Mouse (Mus musculus) adrenal gland, postnatal 36 days (tissue): ENCODE data around the gene Shbg. TPM values are rescaled to one million over a fixed set of nuclear protein-coding genes. Genes with fewer than 3 reads are reported as not detected.

Source experiments
- DNase-seq, 2 experiments: peaks; one replicate each; pipeline ENCODE4 v3.0.0; 2021; ENCODE audit warnings: mixed read lengths in 1 of 2
- long read RNA-seq, 2 experiments: library from polyadenylated mRNA; stranded (forward); transcript quantifications; one replicate each; pipeline ENCODE4 v2.0.0; 2021; ENCODE audit warnings: borderline sequencing depth in 2 of 2
- total RNA-seq, 2 experiments: library from RNA; stranded (reverse); gene quantifications; 2 replicates each; pipeline ENCODE4 v1.2.3; 2021

Gene Shbg
- not detected for total RNA-seq
- long read RNA-seq, experiment 1, result 0 reads
- long read RNA-seq, experiment 2, result 0 reads

DNA sequence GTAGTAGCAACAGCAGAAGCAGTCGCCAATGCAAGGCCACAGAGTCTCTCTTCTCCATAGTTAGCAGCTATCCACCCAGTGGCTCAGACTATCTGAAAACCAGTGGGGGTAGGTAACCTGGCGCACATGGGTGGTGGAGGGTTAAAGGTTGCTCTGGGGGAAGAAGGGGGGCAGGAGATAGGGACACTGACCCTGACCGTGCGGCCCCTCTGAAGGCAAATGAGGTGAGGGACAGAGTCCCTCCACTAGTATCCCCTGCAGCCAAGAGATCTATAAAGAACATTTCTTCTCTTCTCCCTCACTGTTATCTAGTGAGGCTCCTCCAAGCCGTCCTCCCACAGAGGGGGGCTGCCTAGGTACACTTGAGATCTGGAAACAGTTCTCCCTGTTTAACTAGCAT lies at the start of gene Shbg:
Gene Shbg, minus strand, starts transcription at position 101 of the 400 bp plus-strand sequence.
- no peak for DNase-seq

DNA sequence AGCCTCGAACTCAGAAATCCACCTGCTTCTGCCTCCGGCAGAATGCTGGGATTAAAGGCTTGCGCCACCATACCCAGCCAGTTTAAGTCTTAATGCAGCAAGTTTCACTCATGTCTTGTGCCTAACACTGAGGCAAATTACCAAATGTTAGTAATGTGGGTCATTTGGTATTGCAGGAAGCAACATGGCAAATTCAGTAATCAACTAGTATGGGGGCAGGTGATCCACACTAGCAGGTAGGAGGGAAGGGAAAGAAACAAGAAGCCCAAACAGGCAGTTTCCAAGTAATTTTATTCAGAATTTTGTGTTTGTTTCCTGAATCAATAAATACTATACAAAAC lies 48.9 kb upstream of the Shbg start:
- DNase-seq, result no peak

DNA sequence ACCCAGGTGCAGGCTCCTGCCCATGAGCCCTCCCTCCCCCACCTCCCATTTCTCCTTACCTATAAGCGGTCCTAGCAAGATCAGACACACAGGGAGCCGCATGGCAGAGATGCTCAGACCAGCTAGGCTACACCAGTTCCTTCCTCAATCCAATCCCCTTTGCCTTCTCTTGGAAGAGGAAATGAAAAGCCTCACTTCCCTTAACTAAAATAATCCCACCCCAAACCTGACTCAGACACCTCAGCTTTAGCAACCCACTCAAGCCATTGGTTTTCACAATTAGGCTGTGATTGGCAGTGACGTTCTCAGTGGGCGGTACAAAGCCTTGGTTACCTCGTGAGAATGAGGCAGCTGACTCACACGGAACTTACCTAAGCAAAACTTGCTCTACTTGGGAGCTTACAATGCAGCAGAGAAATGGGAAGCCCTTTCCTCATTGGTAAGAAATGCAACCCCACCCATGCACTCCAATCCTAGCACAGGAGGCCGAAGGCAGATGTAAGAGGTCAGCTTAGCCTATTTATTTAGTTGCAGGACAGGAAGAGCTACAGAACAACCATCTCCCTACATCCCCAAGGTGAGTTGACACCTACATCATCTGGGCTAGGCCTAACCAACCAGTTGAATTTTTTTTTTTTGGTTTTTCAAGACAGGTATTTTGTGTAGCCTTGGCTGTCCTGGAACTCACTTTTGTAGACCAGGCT lies 48.4 kb upstream of the Shbg start, which contains the start of gene Cd68:
Gene Cd68, minus strand, starts transcription at position 193 of the 704 bp plus-strand sequence.
- peak; percentile 61 to 64 for DNase-seq

DNA sequence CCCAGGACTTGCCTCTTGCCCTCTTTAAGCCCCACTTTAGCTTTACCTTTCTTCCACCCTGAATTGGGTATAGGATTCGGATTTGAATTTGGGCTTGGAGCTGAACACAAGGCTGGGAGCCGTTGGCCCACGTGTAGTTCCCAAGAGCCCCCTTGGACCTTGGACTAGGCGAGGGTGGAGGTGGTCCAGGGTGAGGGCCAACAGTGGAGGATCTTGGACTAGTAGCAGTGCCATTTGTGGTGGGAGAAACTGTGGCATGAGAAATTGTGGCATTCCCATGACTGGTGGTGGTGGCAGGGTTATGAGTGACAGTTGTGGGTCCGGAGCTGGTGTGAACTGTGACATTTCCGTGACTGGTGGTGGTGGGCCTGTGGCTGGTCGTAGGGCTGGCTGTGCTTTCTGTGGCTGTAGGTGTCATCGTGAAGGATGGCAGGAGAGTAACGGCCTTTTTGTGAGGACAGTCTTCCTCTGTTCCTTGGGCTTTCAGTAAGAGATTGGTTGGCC lies 47.8 kb upstream of the Shbg start:
- no peak for DNase-seq

DNA sequence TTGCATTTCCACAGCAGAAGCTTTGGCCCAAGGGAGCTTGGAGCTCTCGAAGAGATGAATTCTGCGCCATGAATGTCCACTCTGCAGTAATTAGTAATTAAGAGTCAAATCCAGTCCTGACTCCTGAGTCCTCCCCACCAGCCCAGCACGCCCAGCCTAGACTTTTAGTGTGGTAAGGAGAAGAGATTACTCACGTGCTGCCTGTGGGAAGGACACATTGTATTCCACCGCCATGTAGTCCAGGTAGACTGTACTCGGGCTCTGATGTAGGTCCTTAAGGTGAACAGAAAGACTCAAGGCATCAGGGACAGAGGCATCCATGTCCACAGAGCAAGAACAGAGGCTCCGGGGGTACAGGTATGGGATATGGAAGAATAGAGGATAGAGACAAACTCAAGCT lies 47.1 kb upstream of the Shbg start:
- DNase-seq, result no peak

DNA sequence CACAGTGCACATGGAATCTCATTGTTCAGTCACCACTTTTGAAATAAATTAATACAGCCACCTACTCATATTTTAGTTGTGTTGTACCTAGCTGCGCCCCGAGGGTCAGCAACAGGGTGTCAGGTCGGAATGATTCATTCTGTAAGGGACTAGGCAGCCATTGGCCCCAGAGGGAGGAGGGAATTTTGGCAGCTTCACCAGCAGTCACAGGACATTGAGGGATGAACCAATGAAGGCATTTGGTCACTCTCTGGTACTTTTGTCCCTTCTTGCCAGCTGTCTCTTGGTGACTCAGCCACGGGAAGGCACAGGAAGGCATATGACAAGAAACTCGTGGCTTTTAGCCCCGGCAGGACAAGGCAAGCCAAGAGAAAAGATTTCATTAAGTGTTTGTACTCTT lies 46.1 kb upstream of the Shbg start:
- DNase-seq, result peak; percentile 72 to 73

DNA sequence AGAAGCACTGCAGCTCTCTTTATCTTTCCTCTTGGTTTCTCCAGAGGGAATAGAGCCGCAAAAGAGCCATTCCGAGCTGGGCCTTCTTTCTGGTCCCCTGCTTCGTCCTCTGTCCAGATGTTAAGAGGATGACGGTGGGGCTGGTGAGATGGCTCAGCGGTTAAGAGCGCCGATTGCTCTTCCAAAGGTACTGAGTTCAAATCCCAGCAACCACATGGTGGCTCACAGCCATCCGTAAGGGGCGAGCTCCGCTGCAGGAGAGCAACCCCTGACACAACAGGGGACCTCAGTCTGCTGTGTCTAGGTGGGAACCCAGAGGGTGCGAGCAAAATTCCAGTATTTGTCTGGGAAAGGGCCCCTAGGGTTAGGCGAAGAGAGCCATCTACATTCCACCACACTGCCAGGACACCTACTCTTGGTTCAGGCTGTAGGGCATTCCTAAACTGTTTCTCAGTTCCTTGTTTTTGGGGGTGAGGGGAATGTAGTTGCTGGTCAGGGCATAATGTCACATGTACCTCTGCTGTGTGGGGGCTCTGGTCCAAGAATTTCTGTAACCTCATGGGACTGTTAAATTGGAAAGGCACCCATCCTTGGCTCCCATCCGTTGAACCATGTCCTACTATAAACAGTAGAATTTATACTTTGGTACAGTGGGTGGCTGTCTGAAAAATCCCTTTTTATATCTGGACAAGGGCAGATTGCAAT lies 45.4 kb upstream of the Shbg start:
- no peak for DNase-seq

DNA sequence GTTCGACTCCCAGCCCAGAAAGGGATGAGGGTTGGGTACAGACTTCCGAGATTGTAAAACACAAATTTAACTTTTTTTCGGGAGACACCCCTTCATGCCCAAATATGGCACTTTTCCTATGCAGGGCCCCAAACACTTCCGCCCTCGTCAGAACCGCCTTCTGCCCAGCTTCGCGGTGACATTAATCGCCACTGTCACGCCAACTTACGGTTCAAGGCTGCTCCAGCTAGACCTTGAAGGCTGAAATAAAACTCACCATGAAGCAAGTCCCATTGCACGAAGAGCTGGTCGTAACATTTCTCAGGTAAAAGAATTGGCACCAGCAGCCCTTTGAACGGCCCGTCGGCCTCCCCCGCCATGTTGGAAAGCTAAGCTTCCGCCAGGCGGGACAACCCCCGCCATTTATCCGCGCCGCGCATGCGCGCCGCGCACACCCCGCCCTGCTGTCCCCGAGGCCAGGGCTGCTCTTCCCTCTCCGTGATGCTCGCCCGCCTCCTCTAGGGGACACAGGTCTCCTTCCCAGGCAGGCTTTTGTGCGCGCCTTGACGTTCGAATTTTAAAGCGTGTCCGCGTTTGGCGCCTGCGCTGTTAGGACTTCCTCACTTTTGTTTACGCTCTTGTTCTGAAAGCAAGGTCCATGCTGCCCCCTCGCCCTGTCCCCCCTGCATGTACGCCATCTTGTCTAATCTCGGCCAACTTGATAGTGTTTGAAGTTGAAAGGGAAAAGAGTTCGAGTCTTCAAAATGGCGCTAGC lies 44.7 kb upstream of the Shbg start, which contains the start of gene Mpdu1:
Gene Mpdu1, minus strand, starts transcription at position 430 of the 754 bp plus-strand sequence.
- DNase-seq, result peak; percentile 95

DNA sequence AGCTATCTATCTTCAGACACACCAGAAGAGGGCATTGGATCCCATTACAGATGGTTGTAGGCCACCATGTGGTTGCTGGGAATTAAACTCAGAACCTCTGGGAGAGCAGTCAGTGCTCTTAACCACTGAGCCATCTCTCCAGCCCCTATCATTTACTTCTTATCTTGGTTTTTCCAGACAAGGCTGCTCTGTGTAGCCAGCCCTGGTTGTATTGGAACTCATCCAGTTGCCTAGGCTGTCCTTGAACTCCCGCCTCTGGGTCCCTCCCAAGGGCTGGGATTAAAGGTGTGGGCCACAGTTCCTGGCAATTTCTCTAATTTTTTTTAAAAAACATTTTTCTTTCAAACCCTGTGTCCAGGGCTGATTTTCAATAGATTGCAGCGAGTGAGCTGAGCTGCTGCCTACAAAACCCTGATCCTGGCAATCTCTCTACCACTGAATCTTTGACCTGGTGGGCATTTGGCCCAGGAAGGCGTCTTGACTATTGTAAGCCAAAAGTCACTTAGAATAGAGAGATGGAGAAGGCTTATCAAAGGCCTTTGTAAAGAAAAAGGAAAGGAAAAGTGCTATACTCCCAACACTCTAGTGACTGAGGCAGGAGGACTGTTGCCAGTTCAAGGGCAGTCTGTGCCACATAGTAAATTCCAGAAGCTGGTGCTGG lies 43.6 kb upstream of the Shbg start:
- peak; percentile 69 to 75 for DNase-seq

DNA sequence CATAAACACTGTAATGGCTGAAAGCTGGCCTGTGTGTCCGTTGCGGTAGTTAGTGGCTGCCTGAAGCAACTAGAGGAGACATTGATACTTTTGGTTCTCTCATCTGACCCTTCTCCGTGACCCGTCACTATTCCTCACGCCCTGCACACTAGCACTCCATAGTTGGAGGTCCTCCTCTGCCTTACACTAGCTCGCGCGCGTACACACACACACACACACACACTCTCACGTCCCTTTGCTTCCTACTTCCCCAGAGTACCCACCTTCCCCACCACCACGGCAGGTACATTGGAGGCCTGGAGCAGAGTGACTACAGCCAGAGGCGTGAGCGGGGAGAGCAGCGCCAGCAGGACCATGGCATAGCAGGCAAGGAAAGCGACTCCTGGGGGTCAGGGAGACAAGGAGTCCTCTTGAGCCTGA lies 39.8 kb upstream of the Shbg start:
- DNase-seq, result no peak

DNA sequence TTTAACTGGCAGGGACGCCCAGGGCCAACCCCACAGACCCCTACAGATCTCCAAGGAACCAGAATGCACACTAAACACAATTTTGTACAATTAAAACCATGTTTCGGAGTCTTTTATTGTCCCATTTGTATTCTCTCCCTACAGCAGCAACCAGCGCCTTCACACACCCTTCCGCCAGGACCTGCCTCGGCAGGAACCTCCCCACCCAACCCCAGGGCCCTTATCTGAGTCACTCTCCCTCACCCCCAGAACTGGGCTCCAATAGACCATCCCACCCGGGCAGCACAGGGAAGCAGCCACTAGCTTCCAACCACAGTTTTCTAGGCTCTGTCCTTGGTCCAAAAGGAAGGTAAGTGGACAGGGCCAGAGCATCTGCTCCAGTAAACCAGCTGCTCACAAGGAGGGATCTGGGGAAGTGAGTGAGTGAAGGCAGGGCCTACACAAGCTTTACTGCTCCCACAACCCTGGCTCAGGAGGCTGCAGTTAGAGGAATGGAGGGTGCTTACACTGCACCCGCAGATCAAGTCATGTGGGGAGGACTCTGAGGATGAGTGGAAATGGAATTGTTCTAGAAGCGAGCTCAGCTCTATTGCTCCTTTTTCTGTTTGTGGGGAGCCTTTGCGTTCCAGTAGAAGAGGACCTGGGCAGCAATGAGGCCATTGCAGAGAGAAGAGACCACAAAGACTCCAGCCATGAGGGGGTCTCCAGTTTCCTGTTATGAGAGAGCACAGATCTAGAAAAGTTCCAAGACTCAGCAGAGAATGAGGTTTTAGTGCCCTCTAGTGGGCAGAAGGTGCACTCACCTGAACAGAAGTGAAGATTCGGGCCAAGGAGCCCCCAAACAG lies 39.1 kb upstream of the Shbg start:
- DNase-seq, result peak in 1 of 2 experiments; percentile 53

DNA sequence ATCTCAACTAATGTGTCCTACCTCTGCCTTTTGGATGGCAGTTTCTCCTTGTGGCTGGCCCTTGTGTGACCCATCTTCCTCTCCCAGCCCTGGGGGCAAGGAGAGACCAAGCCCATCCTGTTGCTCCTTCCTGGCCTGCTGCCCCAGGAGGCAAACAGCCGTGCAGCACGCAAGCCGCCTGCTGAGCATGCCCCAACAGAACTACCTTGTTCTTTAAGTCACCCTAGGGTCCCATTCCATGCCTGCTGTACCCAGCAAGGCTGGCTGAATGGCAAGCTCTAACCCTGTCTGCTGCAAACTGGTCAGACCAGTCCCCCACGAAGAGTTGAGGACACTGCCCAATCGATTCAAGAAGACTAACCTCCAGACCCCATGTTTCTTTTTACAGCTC lies 38.4 kb upstream of the Shbg start:
- no peak for DNase-seq

DNA sequence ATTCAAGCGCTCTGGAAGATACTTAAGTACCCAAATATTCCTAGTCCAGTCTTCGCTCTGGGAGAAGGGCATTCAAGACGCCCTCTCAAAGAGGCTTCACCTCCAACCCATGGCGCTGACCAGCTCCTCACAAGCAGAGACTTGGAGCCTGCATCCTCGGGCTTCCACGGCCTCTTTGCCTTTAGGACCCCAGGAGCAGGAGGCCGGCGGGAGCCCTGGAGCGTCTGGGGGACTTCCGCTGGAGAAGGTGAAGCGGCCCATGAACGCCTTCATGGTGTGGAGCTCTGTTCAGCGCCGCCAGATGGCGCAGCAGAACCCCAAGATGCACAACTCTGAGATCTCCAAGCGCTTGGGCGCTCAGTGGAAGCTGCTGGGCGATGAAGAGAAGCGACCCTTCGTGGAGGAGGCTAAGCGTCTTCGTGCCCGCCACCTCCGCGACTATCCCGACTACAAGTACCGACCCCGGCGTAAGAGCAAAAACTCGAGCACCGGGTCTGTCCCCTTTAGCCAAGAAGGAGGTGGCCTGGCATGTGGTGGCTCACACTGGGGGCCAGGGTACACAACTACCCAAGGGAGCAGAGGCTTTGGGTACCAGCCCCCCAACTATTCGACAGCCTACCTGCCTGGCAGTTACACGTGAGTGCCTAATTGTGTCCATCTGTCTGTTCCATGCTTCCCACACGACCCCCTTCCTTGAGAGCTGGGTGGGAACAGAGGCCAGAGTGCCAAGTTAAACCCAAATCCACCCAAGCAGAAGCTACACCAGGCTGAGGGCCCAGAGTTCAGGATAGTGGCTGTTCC lies 37.8 kb upstream of the Shbg start, which contains the start of gene Sox15:
Gene Sox15, plus strand, starts transcription at position 51 of the 801 bp plus-strand sequence.
- DNase-seq, result peak; percentile 77

DNA sequence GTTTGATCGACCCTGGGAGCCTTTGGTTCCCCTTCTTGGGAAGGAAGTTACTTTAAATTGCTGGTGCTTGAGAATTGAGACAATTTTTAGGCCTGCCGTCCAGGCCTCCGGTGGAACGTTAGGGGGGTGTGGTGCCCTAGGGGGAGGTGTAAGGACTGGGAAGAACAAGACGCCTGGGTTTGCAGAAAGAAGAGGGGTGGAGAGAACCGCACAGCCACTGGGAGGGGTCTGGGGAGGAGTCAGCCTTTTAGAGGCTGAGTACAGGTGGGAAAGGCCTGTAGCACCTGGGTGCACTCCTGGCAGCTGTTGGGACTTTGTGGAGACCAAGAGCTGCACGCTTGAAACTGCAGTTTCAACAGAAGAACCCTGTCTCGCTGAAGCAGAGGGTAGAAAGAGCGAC lies 37.1 kb upstream of the Shbg start:
- peak in 1 of 2 experiments; percentile 18 for DNase-seq

DNA sequence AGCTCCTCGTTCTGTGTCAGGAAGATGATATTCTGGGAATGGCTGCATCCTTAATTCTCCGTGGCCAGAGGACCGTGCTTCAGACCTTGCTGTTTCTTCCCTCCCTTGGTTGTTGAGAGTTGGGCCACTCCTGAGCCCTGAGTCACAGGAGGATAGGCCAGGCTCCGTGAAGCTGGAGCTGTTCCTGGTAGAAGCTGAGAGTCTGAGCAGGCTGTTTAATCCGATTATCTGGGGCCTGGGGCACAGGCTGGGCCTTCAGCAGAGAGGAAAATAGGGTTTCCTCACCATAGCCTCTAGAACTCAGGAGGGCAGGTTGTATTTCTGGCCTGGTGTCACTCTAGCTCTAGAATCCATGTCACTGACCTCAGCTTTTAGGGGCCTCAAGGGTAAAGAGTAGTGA lies 35.7 kb upstream of the Shbg start:
- peak in 1 of 2 experiments; percentile 41 for DNase-seq

DNA sequence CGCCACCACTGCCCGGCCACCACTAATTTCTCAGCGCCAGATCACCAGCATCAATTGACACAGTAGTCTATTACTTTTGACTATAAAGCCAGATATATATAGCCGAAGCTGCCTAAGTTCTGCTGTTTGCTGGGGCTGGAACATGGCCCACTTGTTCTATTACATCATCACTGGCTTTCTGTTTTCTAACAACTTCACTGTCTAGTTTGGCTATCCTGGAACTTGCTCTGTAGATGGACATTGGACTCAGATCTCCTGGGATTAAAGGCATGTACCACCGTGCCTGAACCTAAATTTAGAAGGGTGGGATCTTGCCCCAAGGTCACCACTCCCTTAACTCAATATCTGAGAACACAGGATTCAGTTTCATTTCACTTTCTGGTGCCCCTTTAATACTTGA lies 28.2 kb upstream of the Shbg start:
- DNase-seq, result no peak

DNA sequence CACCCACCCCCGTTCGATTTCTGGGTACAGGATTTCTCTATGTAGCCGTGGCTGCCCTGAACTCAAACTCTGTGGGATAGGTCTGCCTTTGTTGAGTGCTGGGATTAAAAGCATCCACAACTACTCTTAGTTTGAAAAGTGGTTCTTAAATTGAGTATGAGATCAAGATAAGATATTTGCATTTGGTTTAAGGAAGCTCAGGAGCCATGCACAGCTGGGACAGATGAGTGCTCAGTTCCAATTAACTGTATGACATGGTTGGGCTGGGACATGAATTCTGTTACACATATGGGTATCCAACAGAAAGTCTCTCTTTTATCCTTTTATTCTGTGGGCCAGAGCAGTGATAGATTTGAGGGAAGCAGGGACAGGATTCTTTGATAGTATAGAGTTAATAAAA lies 17.8 kb upstream of the Shbg start:
- DNase-seq, result no peak

DNA sequence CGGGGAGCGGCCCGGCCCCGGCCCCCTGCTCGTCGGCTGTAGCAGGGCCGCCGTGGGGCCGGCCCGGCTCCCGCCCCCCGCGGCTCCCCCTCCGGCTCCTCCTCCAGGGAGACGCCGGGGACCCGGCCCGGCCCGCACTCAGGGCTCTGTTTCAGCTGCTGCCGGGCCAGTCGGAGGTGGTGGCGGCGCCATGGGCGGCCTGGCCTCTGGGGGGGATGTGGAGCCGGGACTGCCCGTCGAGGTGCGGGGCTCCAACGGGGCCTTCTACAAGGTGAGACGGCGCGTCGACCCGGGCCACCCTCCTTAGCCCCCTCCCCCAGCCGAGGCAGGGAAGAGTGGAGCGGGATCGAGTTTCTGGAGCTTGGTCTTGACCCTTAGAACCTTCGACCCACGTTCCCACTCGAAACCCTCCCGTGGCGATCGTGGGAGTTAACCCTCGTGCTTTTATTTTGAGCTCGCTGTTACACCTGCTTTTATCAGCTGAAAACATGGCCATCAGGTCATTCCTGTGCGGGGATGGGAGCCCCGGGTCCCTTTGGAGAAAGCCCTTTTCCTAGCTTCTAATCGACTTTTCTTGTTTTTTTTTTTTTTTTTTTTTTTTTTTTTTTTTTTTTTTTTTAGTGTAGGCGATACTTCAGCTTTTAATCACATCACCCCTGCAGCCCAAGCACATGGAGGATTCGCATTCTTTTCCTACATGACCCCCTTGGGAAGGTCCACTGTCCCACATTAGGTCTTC lies 15.6 kb upstream of the Shbg start:
- peak; percentile 76 to 84 for DNase-seq
